Mouse (Mus musculus) spleen, adult 2 months (tissue): ENCODE measurements around the gene Tmem230.

Source experiments
- CTCF ChIP-seq: fragments of 200-500 bp; IDR thresholded peaks from 2 replicates; pipeline ENCODE4 v1.5.1; 2011; ENCODE audit warnings: mild to moderate bottlenecking, inconsistent platforms; ENCODE audit not compliant: insufficient read depth, insufficient read length, insufficient replicate concordance; ENCODE audit errors: extremely low read depth
- POLR2A ChIP-seq: fragments of 200-500 bp; IDR thresholded peaks from 2 replicates; pipeline ENCODE4 v1.6.1; 2011; ENCODE audit warnings: low read depth, low read length, inconsistent platforms

GRCm38 (mm10) chr2:132232413-132232945 lies 15.1 kb downstream of the Tmem230 start:
- TF ChIP-seq CTCF (no peak), POLR2A (no peak)
